Mouse (Mus musculus) CH12.LX (cell line): Measurements from ENCODE around the gene Uap1.

Experiments used
- CTCF ChIP-seq, 2 experiments: IDR thresholded peaks in 1 of 2; conservative IDR thresholded peaks in 1 of 2; 2 replicates each; pipeline ENCODE4 v1.5.1; 2011 to 2012; ENCODE audit warnings: low read depth in 2 of 2, low read length in 2 of 2, improper control_type of control experiment in 1 of 2, inconsistent platforms in 1 of 2, mild to moderate bottlenecking in 1 of 2, moderate library complexity in 1 of 2
- E2F4 ChIP-seq: IDR thresholded peaks from 2 replicates; pipeline ENCODE4 v1.6.1; 2011; ENCODE audit warnings: low read depth, low read length, improper control_type of control experiment; ENCODE audit not compliant: insufficient replicate concordance
- ELF1 ChIP-seq: IDR thresholded peaks from 2 replicates; pipeline ENCODE4 v1.6.1; 2014; ENCODE audit warnings: low read depth, mild to moderate bottlenecking, inconsistent platforms, low read length, improper control_type of control experiment
- MAZ ChIP-seq: IDR thresholded peaks from 2 replicates; pipeline ENCODE4 v1.6.1; 2012; ENCODE audit warnings: low read depth, mild to moderate bottlenecking, inconsistent platforms, low read length, improper control_type of control experiment, moderate library complexity

GRCm38 (mm10) chr1:170136351-170137009 is 38.3 kb downstream of the Uap1 start:
- TF ChIP-seq CTCF (conservative IDR thresholded peaks at IDR 0.05 in 1 of 2, IDR thresholded peaks at IDR 0.05 in 1 of 2; ENCODE audit: low read depth in 2 of 2, low read length in 2 of 2) (peak; percentile 23 to 94; a peak in 3 of 4 replicates), ELF1 (peak; percentile 65), MAZ (0 out of 2 replicates have a peak, but pooled peaks have one; percentile 29), E2F4 (no peak)
